Mouse (Mus musculus) frontal cortex, postnatal 14 days (tissue): ENCODE measurements around the gene Fbxl14.

Experiments
- DNase-seq, 2 experiments: peaks; one replicate each; pipeline ENCODE4 v3.0.0; 2022; ENCODE audit warnings: low spot score in 2 of 2

Fbxl14 gene

GRCm38 (mm10) chr6:119492630-119493014, 13.2 kb downstream of the Fbxl14 start:
- no peak for DNase-seq

GRCm38 (mm10) chr6:119499271-119499670, 19.8 kb downstream of the Fbxl14 start:
- no peak for DNase-seq

- DNase-seq, result no peak
These were observed 20.6 kb downstream of the Fbxl14 start for GRCm38 (mm10) chr6:119500086-119500485.

- no peak for DNase-seq
These were observed 22.6 kb downstream of the Fbxl14 start for GRCm38 (mm10) chr6:119502031-119502430.

DNA sequence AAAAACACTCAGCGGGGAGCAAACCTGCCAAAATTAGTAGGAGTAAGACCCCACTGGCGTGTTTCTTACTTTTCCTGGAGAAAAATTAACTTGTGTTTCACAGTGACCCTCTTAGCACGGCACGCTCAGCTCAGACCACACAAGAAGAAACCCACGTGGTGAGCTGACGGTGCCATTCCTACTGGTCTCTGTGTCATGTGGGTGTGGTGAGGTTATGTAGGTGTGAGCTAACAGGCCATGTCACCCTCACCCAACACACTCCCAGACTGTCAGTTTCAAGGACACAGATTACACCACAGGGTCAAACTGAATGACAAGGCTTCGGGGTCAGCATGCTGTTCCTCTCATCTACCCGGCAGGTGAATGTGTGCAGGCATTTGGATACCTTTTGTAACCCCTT, 25.3 kb downstream of the Fbxl14 start:
- no peak for DNase-seq

DNA sequence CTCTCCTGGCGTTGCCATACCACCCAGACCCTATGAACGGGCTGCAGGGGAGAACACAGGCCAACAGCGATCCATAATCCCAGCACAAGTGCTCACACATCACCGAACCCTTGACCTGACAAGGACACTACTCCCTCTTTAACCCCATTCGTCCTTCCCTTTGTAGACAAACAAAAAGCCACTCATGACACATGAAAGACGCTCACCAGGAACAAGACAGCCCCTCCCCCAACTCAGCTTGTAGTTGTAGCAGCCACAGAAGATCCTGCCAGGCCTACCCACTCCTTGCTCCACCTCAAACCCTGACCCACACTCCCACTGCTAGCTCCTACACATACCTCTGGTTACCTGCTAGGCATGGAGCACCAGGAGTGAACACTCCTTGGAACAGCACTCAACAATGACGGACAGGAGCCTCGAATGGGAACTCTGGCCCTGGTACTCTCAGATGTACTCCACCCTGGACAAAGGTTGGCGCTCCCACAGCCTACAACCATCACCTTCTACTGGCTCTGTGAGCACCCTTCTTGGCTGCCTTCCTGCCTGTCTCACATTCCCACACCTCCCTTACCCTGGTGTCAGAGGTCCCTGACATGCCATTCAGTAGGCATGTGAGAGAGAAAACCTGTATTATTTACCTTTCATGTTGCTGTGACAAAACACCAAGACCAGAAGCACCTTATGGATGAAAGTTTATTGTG, 26.2 kb downstream of the Fbxl14 start:
- no peak for DNase-seq

DNA sequence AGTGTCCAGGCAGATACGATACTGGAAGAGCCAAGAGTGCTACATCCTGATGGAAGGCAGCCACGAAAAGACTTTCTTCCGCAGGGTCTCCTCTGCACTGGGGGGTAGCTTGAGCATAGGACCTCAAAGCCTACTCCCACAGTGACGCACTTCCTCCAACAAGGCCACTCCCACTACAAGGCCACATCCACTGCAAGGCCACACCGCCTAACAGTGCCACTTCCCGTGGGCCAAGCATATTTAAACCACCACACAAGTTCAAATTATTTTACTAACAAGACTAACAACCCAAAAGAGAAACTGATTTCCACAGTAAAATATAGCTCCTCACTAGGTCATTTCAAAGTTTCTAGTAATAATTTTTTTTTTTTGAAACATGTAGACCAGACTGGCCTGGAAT, 28.8 kb downstream of the Fbxl14 start:
- no peak for DNase-seq

DNA sequence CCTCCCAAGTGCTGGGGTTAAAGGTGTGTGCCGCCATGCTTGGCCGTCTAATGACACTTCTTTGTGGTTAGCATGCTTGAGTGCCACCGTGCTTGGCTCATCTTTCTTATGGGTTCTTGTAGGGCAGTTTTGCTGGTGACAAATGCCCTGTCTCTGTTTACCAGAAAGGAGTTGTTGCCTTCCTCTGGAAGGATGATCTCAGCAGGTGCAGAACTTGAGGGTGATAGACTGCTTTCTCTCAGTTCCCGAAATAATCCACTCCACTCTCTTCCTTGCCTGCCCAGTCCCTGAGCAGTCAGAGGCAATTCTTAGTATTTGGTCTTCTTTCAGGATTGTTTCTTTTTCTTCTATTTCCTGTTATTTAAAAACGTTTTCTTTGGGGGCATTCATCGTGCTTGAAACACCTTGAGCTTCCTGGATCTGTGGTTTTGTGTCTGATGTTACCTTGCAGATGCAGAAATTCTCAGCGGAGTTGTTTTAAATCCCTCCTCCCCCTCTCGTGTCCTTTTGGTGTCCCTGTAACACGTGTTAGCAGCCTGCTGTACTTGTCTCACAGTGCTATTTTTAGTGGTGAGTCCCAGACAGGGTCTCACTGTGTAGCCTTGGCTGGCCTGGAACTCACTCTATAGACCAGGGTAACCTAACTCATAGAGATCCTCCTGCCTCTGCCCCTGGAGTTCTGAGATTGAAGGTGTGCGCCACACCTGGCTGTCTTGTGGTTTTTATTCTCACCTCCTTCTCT, 29.3 kb downstream of the Fbxl14 start:
- no peak for DNase-seq

GRCm38 (mm10) chr6:119509437-119510037, 30.1 kb downstream of the Fbxl14 start:
- no peak for DNase-seq

DNA sequence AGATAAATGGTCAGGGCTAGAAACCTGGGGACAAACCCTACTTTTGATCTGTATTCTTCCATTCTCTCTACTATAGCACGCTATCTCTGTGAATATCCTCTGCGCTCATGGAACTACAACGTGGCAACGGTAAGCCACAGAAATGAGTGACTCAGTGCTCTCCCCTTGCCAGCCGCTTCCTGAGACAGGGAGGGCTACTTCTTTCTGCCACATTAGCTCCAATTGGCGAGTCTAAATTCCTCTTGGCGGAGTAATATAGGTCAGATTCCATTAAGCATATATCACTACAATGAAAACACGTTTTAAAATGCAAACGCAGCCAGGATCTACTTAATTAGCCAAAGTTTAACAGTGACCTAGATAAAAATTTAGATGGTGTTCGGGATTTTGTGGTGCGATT, 33.2 kb downstream of the Fbxl14 start:
- no peak for DNase-seq

GRCm38 (mm10) chr6:119513452-119513851, 34.0 kb downstream of the Fbxl14 start:
- DNase-seq, result no peak

GRCm38 (mm10) chr6:119514085-119514484, 34.6 kb downstream of the Fbxl14 start:
- DNase-seq, result no peak

- DNase-seq, result no peak
These were observed 41.3 kb downstream of the Fbxl14 start for GRCm38 (mm10) chr6:119520731-119521130.

DNA sequence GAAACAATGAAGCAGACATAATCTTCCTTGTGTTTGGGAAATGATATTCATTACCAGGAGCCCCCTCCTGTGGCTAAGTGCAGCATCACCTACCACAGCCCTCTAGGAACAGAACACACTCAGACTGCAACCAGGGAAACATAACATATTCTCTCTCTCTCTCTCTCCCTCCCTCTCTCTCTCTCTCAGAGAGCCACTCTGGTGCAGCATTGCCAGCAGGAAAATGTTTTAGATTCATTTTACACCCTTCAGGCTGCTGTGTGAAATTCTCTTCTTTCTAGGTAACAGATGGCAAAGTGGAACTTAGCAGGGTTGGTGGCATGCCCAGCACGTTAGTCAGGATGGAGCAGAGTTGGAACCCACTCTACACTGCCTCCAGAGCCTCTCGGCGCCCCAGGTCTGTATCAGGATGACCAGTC, 42.0 kb downstream of the Fbxl14 start:
- DNase-seq, result peak in 1 of 2 experiments; percentile 23

DNA sequence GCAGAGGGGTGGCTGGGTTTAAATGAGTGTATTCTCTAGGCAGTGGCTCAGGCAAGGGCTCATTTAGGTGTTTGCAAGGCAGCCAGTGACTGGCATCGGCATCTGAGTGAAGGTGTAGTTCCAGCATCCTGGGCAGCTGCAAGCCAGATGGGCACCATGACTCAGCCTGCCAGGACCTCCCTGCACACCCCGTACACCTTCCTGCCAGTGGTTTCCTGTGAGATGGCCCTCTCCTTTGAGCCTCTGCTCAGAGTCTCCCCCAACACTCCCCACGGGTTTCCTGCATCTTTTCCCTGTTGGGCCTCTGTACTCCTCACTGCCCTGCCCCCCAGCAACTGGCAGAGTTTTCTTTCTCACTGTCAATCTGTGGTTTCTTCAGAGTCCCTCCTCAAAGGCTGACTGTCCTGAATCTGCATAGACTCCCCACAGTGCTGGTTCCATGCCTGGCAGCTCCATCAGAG, 42.5 kb downstream of the Fbxl14 start:
- peak in 1 of 2 experiments; percentile 23 for DNase-seq

GRCm38 (mm10) chr6:119526498-119526897, 47.0 kb downstream of the Fbxl14 start:
- no peak for DNase-seq

DNA sequence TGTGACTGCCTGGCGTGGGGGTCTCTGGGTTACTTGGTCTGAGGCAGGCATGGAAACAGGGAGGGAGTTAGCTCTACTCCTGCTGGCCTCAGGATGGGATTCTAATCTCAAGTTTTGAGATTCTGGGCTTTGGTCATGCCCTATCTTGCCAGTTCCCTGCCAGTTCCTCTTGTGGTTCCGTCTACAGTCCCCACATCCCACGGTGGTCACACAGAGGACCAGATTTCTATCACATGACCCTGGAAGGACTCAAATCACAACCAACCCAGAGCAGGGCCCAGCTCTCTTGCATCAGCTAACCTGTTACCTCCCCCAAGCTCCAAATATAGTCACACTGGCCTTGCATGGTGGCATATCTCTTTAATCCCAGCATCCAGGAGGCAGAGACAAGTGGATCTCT, 50.2 kb downstream of the Fbxl14 start:
- no peak for DNase-seq
